Mouse (Mus musculus): ENCODE data around the gene Csnk1g2. TPM values are rescaled to one million over a fixed set of nuclear protein-coding genes. Genes with fewer than 3 reads are reported as not detected.
"Not testable (repeated sequence)": the region's sequence is repeated elsewhere in the genome, so short reads cannot be mapped to it uniquely, and the experiment has no call there.

Csnk1g2 gene
- polyA plus RNA-seq, 1 experiment from 2014 or later = 15.1 TPM

DNA sequence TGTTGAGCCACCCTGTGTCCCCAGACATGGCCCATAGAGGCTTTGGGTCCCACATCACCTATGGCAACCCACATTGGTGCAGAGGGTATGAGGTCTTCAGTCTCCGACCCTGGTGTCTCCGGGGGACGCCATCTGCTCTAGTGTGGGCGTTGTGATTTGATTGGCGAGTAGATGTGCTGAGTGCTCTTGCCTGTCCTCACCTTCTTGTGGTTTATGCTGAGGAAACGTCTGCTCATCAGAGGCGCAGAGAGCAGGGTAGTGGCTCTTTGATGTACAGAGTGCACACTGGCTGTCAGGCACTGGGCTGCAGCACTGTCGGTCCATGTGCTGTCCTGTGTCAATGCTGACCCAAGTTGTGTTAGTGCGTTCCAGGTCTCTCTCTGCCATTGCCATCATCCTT is 6.3 kb downstream of the Csnk1g2 start:
- no peak overlapping the region for H3K4me2 ChIP-seq (ENCODE audit: low read depth, low read length)
- no peaks in the 10 kb centered on the region for H3K9me3 ChIP-seq (ENCODE audit: control insufficient read depth, low read length)
- no peaks in the 10 kb centered on the region for H3K27me3 ChIP-seq (replicated peaks; ENCODE audit: control insufficient read depth, insufficient read depth, low read length)
- ATAC-seq = no peak
- H3K36me3 ChIP-seq (ENCODE audit: control insufficient read depth, insufficient read depth, low read length) = peaks cover 2% of the 10 kb centered on the region
- no peak overlapping the region for H3K27ac ChIP-seq (ENCODE audit: low read length)
- WGBS = 84% methylated on average over 9 of the region's 9 CpGs
- peaks cover 42% of the 10 kb centered on the region for H3K4me1 ChIP-seq (ENCODE audit: control insufficient read depth, insufficient read depth, low read length)
- H3K4me3 ChIP-seq (ENCODE audit: low read length) = no peak overlapping the region
- no peak overlapping the region for H3K9ac ChIP-seq (ENCODE audit: low read depth, low read length)

DNA sequence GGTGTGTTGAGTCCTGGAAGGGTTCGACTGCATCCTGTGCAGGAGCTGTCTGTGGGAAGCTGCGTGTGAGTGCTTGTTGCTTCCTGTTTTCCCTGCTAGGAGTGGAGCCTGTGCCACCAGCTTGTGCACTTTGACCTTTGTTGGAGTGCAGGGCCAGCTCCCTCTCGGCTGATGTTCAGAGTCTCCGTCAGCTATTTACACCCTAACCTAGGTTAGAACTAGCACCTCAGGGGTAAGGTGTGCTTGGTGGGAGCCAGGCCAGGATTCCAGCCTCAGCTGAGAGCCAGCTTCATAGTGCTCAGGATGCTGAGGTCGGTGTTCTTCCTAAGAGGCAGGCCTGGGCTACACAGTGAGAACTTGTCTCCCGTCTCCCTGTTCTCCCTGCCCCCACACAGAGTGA is 12.7 kb downstream of the Csnk1g2 start:
- no peaks in the 10 kb centered on the region for H3K9me3 ChIP-seq (ENCODE audit: control insufficient read depth, low read length)
- H3K36me3 ChIP-seq (ENCODE audit: control insufficient read depth, insufficient read depth, low read length) = peaks cover 47% of the 10 kb centered on the region
- no peak overlapping the region for H3K4me2 ChIP-seq (ENCODE audit: low read depth, low read length)
- no peaks in the 10 kb centered on the region for H3K27me3 ChIP-seq (replicated peaks; ENCODE audit: control insufficient read depth, insufficient read depth, low read length)
- peak; percentile 39 for ATAC-seq
- H3K9ac ChIP-seq (ENCODE audit: low read depth, low read length) = no peak overlapping the region
- no peaks in the 10 kb centered on the region for H3K4me1 ChIP-seq (ENCODE audit: control insufficient read depth, insufficient read depth, low read length)
- no peak overlapping the region for H3K4me3 ChIP-seq (ENCODE audit: low read length)
- H3K27ac ChIP-seq (ENCODE audit: low read length) = no peak overlapping the region; the same call in 1 of the 2 replicates
- WGBS = 72% methylated on average over 6 of the region's 6 CpGs

GRCm38 (mm10) chr10:80646936-80647335 is 24.3 kb downstream of the Csnk1g2 start:
- peaks cover 30% of the 10 kb centered on the region for H3K36me3 ChIP-seq (ENCODE audit: control insufficient read depth, insufficient read depth, low read length)
- no peaks in the 10 kb centered on the region for H3K27me3 ChIP-seq (replicated peaks; ENCODE audit: control insufficient read depth, insufficient read depth, low read length)
- no peak overlapping the region for H3K9ac ChIP-seq (ENCODE audit: low read depth, low read length)
- H3K4me2 ChIP-seq (ENCODE audit: low read depth, low read length) = no peak overlapping the region
- H3K9me3 ChIP-seq (ENCODE audit: control insufficient read depth, low read length) = no peaks in the 10 kb centered on the region
- no peaks in the 10 kb centered on the region for H3K4me1 ChIP-seq (ENCODE audit: control insufficient read depth, insufficient read depth, low read length)
- WGBS = 96% methylated on average over 10 of the region's 10 CpGs
- no peak overlapping the region for H3K27ac ChIP-seq (ENCODE audit: low read length)
- no peak overlapping the region for H3K4me3 ChIP-seq (ENCODE audit: low read length)
- ATAC-seq = no peak

DNA sequence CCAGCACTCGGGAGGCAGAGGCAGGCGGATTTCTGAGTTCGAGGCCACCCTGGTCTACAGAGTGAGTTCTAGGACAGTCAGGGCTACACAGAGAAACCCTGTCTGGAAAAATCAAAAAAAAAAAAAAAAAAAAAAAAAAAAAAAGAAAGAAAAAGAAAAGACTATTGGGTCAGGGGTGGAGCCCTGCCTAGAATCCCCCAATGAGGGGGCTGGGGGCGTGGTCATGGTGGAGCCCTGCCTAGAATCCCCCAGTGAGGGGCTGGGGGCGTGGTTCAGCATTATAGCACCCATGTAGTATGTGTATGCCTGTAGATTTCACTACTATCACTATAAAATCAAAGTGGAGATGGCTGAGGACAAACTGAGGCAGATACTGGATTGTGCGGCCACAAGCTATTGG is 27.3 kb downstream of the Csnk1g2 start:
- H3K36me3 ChIP-seq (ENCODE audit: control insufficient read depth, insufficient read depth, low read length) = peaks cover 15% of the 10 kb centered on the region

DNA sequence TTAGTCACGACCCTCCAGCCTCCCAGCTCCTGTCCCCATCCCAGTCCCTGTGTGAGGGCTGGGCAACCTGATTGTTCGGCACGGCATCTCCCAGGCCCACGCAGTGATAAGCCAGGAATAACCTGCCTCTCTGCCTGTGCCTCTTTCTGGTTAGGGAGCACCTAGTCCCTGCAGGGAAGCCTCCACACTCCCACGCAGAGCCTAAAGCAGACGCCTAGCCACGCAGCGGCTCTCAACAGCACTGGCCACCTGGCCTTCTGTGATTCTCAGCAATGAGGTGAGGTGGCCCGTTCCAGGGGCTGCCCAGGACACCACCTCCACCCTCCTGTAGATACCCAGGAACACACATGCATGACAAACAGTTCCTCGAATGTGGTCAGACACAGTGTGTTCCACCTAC is 27.8 kb downstream of the Csnk1g2 start:
- no peak for ATAC-seq
- H3K9ac ChIP-seq (ENCODE audit: low read depth, low read length) = no peak overlapping the region
- WGBS = 90% methylated on average over 10 of the region's 10 CpGs

More for the DNA sequence above, 27.3 kb downstream of the Csnk1g2 start:
- H3K9me3 ChIP-seq (ENCODE audit: control insufficient read depth, low read length); H3K4me3 ChIP-seq (ENCODE audit: low read length); H3K4me2 ChIP-seq (ENCODE audit: low read depth, low read length); H3K4me1 ChIP-seq (ENCODE audit: control insufficient read depth, insufficient read depth, low read length); ATAC-seq; H3K27ac ChIP-seq (ENCODE audit: low read length); H3K9ac ChIP-seq (ENCODE audit: low read depth, low read length); H3K27me3 ChIP-seq (replicated peaks; ENCODE audit: control insufficient read depth, insufficient read depth, low read length): not testable (repeated sequence)
- 88% methylated on average over 6 of the region's 6 CpGs for WGBS

GRCm38 (mm10) chr10:80653156-80653720 is 30.6 kb downstream of the Csnk1g2 start:
- H3K36me3 ChIP-seq (ENCODE audit: control insufficient read depth, insufficient read depth, low read length) = peaks cover 2% of the 10 kb centered on the region; the same call in 1 of the 2 replicates
- H3K27me3 ChIP-seq (replicated peaks; ENCODE audit: control insufficient read depth, insufficient read depth, low read length) = no peaks in the 10 kb centered on the region
- no peak overlapping the region for H3K4me2 ChIP-seq (ENCODE audit: low read depth, low read length)
- H3K4me3 ChIP-seq (ENCODE audit: low read length) = no peak overlapping the region
- H3K27ac ChIP-seq (ENCODE audit: low read length) = no peak overlapping the region
- WGBS = 90% methylated on average over 6 of the region's 6 CpGs
- H3K9ac ChIP-seq (ENCODE audit: low read depth, low read length) = no peak overlapping the region
- no peaks in the 10 kb centered on the region for H3K9me3 ChIP-seq (ENCODE audit: control insufficient read depth, low read length)
- H3K4me1 ChIP-seq (ENCODE audit: control insufficient read depth, insufficient read depth, low read length) = peaks cover 23% of the 10 kb centered on the region
- ATAC-seq = no peak

More for the DNA sequence above, 27.8 kb downstream of the Csnk1g2 start:
- no peaks in the 10 kb centered on the region for H3K27me3 ChIP-seq (replicated peaks; ENCODE audit: control insufficient read depth, insufficient read depth, low read length)
- no peak overlapping the region for H3K4me3 ChIP-seq (ENCODE audit: low read length)
- no peaks in the 10 kb centered on the region for H3K9me3 ChIP-seq (ENCODE audit: control insufficient read depth, low read length)
- H3K4me1 ChIP-seq (ENCODE audit: control insufficient read depth, insufficient read depth, low read length) = peaks cover 11% of the 10 kb centered on the region
- peaks cover 12% of the 10 kb centered on the region for H3K36me3 ChIP-seq (ENCODE audit: control insufficient read depth, insufficient read depth, low read length)
- H3K27ac ChIP-seq (ENCODE audit: low read length) = no peak overlapping the region
- H3K4me2 ChIP-seq (ENCODE audit: low read depth, low read length) = no peak overlapping the region

DNA sequence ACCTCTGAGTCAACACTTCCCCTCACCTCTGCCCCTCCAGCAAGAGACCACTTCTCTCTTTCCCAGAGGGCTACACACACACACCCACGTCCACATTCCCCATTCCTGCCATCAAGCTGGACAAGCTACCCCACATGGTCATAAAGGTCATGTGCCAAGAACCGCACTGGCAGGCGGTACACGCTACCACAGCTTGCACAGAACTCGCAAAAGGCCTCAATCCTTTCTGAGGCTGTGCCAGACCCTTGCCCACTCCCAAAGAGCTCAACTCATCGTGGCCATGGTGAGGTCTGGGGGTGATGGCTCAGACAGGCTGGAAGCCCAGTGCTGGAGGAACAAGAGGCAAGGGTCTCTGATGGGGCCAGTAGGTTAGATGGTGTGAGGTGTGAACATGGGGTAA is 32.2 kb downstream of the Csnk1g2 start:
- Histone ChIP-seq H3K4me1 (ENCODE audit: control insufficient read depth, insufficient read depth, low read length) (peaks cover 32% of the 10 kb centered on the region), H3K4me2 (ENCODE audit: low read depth, low read length) (peak overlapping the region; percentile 91), H3K9me3 (ENCODE audit: control insufficient read depth, low read length) (no peaks in the 10 kb centered on the region), H3K9ac (ENCODE audit: low read depth, low read length) (peak overlapping the region; percentile 95), H3K27ac (ENCODE audit: low read length) (0 out of 2 replicates have a peak overlapping the region, but pooled peaks have one; percentile 23), H3K36me3 (ENCODE audit: control insufficient read depth, insufficient read depth, low read length) (no peaks in the 10 kb centered on the region), H3K4me3 (ENCODE audit: low read length) (no peak overlapping the region; the same call in 1 of the 2 replicates), H3K27me3 (replicated peaks; ENCODE audit: control insufficient read depth, insufficient read depth, low read length) (no peaks in the 10 kb centered on the region)
- ATAC-seq = no peak
- 79% methylated on average over 6 of the region's 6 CpGs for WGBS

DNA sequence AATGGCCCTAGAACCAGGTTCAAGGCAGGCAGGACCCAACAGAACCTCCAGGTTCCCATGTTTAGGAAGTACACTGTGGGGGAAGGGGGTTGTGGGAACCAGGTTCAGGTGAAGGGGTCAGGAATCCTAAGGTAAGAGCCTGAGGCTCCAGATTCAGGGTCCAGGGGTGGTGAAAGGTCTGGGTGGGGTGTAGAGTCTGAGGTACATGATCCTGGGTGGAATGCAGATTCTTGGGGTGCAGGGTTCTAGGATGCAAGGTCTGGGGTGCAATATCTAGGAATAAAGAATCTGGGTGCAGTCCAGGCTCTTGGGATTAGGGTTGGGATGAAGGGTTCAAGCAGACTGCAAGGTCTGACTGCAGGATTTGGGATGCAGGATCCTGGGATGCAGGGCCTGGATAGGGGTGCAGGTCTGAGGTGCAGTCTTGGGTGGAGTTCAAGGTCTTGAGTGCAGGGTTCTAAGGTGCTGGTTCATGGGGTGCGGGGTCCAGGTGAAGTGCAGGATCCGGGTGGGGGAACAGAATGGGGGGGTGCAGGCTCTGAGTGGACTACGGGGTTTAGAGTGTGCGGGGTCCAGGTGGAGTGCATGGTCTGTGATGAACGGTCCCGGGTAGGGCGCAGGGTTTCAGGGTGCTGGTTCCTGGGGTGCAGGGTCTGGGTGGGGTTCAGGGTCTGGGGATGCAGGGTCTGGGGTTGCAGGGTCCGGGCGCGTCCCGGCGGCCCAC is 32.9 kb downstream of the Csnk1g2 start:
- H3K27me3 ChIP-seq (replicated peaks; ENCODE audit: control insufficient read depth, insufficient read depth, low read length) = no peaks in the 10 kb centered on the region
- peak overlapping the region; percentile 63 for H3K27ac ChIP-seq (ENCODE audit: low read length)
- peak; percentile 37 for ATAC-seq
- H3K36me3 ChIP-seq (ENCODE audit: control insufficient read depth, insufficient read depth, low read length) = no peaks in the 10 kb centered on the region
- peak overlapping the region; percentile 93 for H3K4me3 ChIP-seq (ENCODE audit: low read length)
- peak overlapping the region; percentile 91 for H3K4me2 ChIP-seq (ENCODE audit: low read depth, low read length)
- 3% methylated on average over 12 of the region's 12 CpGs for WGBS
- H3K9ac ChIP-seq (ENCODE audit: low read depth, low read length) = peak overlapping the region; percentile 95
- peaks cover 32% of the 10 kb centered on the region for H3K4me1 ChIP-seq (ENCODE audit: control insufficient read depth, insufficient read depth, low read length)
- H3K9me3 ChIP-seq (ENCODE audit: control insufficient read depth, low read length) = no peaks in the 10 kb centered on the region

- ATAC-seq = peak; percentile 84
Measured at GRCm38 (mm10) chr10:80656130-80656862, 33.7 kb downstream of the Csnk1g2 start.

More at GRCm38 (mm10) chr10:80656130-80656862, 33.7 kb downstream of the Csnk1g2 start:
- Histone ChIP-seq H3K4me2 (ENCODE audit: low read depth, low read length) (peak overlapping the region; percentile 91), H3K9ac (ENCODE audit: low read depth, low read length) (peak overlapping the region; percentile 95), H3K4me3 (ENCODE audit: low read length) (peak overlapping the region; percentile 93), H3K36me3 (ENCODE audit: control insufficient read depth, insufficient read depth, low read length) (no peaks in the 10 kb centered on the region), H3K4me1 (ENCODE audit: control insufficient read depth, insufficient read depth, low read length) (peaks cover 32% of the 10 kb centered on the region), H3K9me3 (ENCODE audit: control insufficient read depth, low read length) (no peaks in the 10 kb centered on the region), H3K27me3 (replicated peaks; ENCODE audit: control insufficient read depth, insufficient read depth, low read length) (no peaks in the 10 kb centered on the region), H3K27ac (ENCODE audit: low read length) (peak overlapping the region; percentile 96)
- under 1% methylated on average over 71 of the region's 72 CpGs for WGBS
